Mouse (Mus musculus): ENCODE data around the gene Bckdha. TPM values are rescaled to one million over a fixed set of nuclear protein-coding genes. Genes with fewer than 3 reads are reported as not detected.

The Bckdha gene
- polyA plus RNA-seq, 1 experiment from 2014 or later = 55.5 TPM

GRCm38 (mm10) chr7:25607196-25607595 lies 51.6 kb downstream of the Bckdha start:
- Histone ChIP-seq H3K4me2 (ENCODE audit: low read length) (no peak overlapping the region), H3K27me3 (ENCODE audit: control insufficient read depth, insufficient read depth, low read length) (0 out of 2 replicates have a peak, but pooled peaks cover 4% of the 10 kb centered on the region), H3K9ac (ENCODE audit: low read length) (no peak overlapping the region), H3K4me1 (ENCODE audit: control insufficient read depth in 2 of 2, insufficient read depth in 2 of 2, low read length in 2 of 2) (no peaks in the 10 kb centered on the region), H3K4me3 (ENCODE audit: control insufficient read depth in 1 of 2, insufficient read depth in 1 of 2, low read depth in 1 of 2, low read length in 2 of 2) (no peak overlapping the region), H3K9me3 (ENCODE audit: control insufficient read depth, low read length) (no peaks in the 10 kb centered on the region), H3K27ac (replicated peaks in 1 of 2; ENCODE audit: control insufficient read depth in 1 of 2, insufficient read depth in 1 of 2, low read depth in 2 of 2, low read length in 2 of 2) (no peak overlapping the region), H3K36me3 (ENCODE audit: control insufficient read depth, insufficient read depth, low read length) (no peaks in the 10 kb centered on the region)
- 70% methylated on average over 2 of the region's 2 CpGs for WGBS
- ATAC-seq (ENCODE audit: insufficient number of reproducible peaks, insufficient read depth, low FRiP score, low read depth) = no peak

- Histone ChIP-seq H3K27ac (replicated peaks in 1 of 2; ENCODE audit: control insufficient read depth in 1 of 2, insufficient read depth in 1 of 2, low read depth in 2 of 2, low read length in 2 of 2) (no peak overlapping the region), H3K4me1 (ENCODE audit: control insufficient read depth in 2 of 2, insufficient read depth in 2 of 2, low read length in 2 of 2) (no peaks in the 10 kb centered on the region), H3K36me3 (ENCODE audit: control insufficient read depth, insufficient read depth, low read length) (no peaks in the 10 kb centered on the region), H3K9me3 (ENCODE audit: control insufficient read depth, low read length) (no peaks in the 10 kb centered on the region), H3K4me2 (ENCODE audit: low read length) (no peak overlapping the region), H3K9ac (ENCODE audit: low read length) (no peak overlapping the region), H3K27me3 (ENCODE audit: control insufficient read depth, insufficient read depth, low read length) (0 out of 2 replicates have a peak, but pooled peaks cover 4% of the 10 kb centered on the region), H3K4me3 (ENCODE audit: control insufficient read depth in 1 of 2, insufficient read depth in 1 of 2, low read depth in 1 of 2, low read length in 2 of 2) (no peak overlapping the region)
- 70% methylated on average over 4 of the region's 4 CpGs for WGBS
- no peak for ATAC-seq (ENCODE audit: insufficient number of reproducible peaks, insufficient read depth, low FRiP score, low read depth)
Observed at GRCm38 (mm10) chr7:25606625-25607063, 52.1 kb downstream of the Bckdha start.

GRCm38 (mm10) chr7:25601346-25601745 lies 57.4 kb downstream of the Bckdha start:
- H3K9ac ChIP-seq (ENCODE audit: low read length) = no peak overlapping the region
- no peaks in the 10 kb centered on the region for H3K27me3 ChIP-seq (ENCODE audit: control insufficient read depth, insufficient read depth, low read length)
- H3K4me3 ChIP-seq (ENCODE audit: control insufficient read depth in 1 of 2, insufficient read depth in 1 of 2, low read depth in 1 of 2, low read length in 2 of 2) = no peak overlapping the region
- ATAC-seq (ENCODE audit: insufficient number of reproducible peaks, insufficient read depth, low FRiP score, low read depth) = no peak
- H3K4me1 ChIP-seq (ENCODE audit: control insufficient read depth in 2 of 2, insufficient read depth in 2 of 2, low read length in 2 of 2) = no peaks in the 10 kb centered on the region
- H3K9me3 ChIP-seq (ENCODE audit: control insufficient read depth, low read length) = no peaks in the 10 kb centered on the region
- H3K4me2 ChIP-seq (ENCODE audit: low read length) = no peak overlapping the region
- no peaks in the 10 kb centered on the region for H3K36me3 ChIP-seq (ENCODE audit: control insufficient read depth, insufficient read depth, low read length)
- no peak overlapping the region for H3K27ac ChIP-seq (replicated peaks in 1 of 2; ENCODE audit: control insufficient read depth in 1 of 2, insufficient read depth in 1 of 2, low read depth in 2 of 2, low read length in 2 of 2)
- 80% methylated on average over 16 of the region's 16 CpGs for WGBS

GRCm38 (mm10) chr7:25600666-25601065 lies 58.1 kb downstream of the Bckdha start:
- 76% methylated on average over 11 of the region's 11 CpGs for WGBS
- H3K27me3 ChIP-seq (ENCODE audit: control insufficient read depth, insufficient read depth, low read length) = no peaks in the 10 kb centered on the region
- H3K27ac ChIP-seq (replicated peaks in 1 of 2; ENCODE audit: control insufficient read depth in 1 of 2, insufficient read depth in 1 of 2, low read depth in 2 of 2, low read length in 2 of 2) = no peak overlapping the region
- no peaks in the 10 kb centered on the region for H3K9me3 ChIP-seq (ENCODE audit: control insufficient read depth, low read length)
- H3K9ac ChIP-seq (ENCODE audit: low read length) = no peak overlapping the region
- H3K4me1 ChIP-seq (ENCODE audit: control insufficient read depth in 2 of 2, insufficient read depth in 2 of 2, low read length in 2 of 2) = no peaks in the 10 kb centered on the region
- H3K4me3 ChIP-seq (ENCODE audit: control insufficient read depth in 1 of 2, insufficient read depth in 1 of 2, low read depth in 1 of 2, low read length in 2 of 2) = no peak overlapping the region
- H3K4me2 ChIP-seq (ENCODE audit: low read length) = no peak overlapping the region
- no peaks in the 10 kb centered on the region for H3K36me3 ChIP-seq (ENCODE audit: control insufficient read depth, insufficient read depth, low read length)
- no peak for ATAC-seq (ENCODE audit: insufficient number of reproducible peaks, insufficient read depth, low FRiP score, low read depth)

GRCm38 (mm10) chr7:25599663-25600062 lies 59.1 kb downstream of the Bckdha start:
- no peaks in the 10 kb centered on the region for H3K27me3 ChIP-seq (ENCODE audit: control insufficient read depth, insufficient read depth, low read length)
- WGBS = 12% methylated on average over 10 of the region's 10 CpGs
- ATAC-seq (ENCODE audit: insufficient number of reproducible peaks, insufficient read depth, low FRiP score, low read depth) = no peak

GRCm38 (mm10) chr7:25593859-25594258 lies 64.9 kb downstream of the Bckdha start:
- no peak overlapping the region for H3K27ac ChIP-seq (replicated peaks in 1 of 2; ENCODE audit: control insufficient read depth in 1 of 2, insufficient read depth in 1 of 2, low read depth in 2 of 2, low read length in 2 of 2)
- no peaks in the 10 kb centered on the region for H3K36me3 ChIP-seq (ENCODE audit: control insufficient read depth, insufficient read depth, low read length)
- H3K4me1 ChIP-seq (ENCODE audit: control insufficient read depth in 2 of 2, insufficient read depth in 2 of 2, low read length in 2 of 2) = no peaks in the 10 kb centered on the region
- H3K4me3 ChIP-seq (ENCODE audit: control insufficient read depth in 1 of 2, insufficient read depth in 1 of 2, low read depth in 1 of 2, low read length in 2 of 2) = no peak overlapping the region
- H3K27me3 ChIP-seq (ENCODE audit: control insufficient read depth, insufficient read depth, low read length) = no peaks in the 10 kb centered on the region
- H3K4me2 ChIP-seq (ENCODE audit: low read length) = no peak overlapping the region
- 68% methylated on average over 3 of the region's 3 CpGs for WGBS
- ATAC-seq (ENCODE audit: insufficient number of reproducible peaks, insufficient read depth, low FRiP score, low read depth) = no peak
- H3K9me3 ChIP-seq (ENCODE audit: control insufficient read depth, low read length) = no peaks in the 10 kb centered on the region
- no peak overlapping the region for H3K9ac ChIP-seq (ENCODE audit: low read length)

More at GRCm38 (mm10) chr7:25599663-25600062, 59.1 kb downstream of the Bckdha start:
- Histone ChIP-seq H3K4me3 (ENCODE audit: control insufficient read depth in 1 of 2, insufficient read depth in 1 of 2, low read depth in 1 of 2, low read length in 2 of 2) (no peak overlapping the region), H3K4me2 (ENCODE audit: low read length) (no peak overlapping the region), H3K36me3 (ENCODE audit: control insufficient read depth, insufficient read depth, low read length) (no peaks in the 10 kb centered on the region), H3K4me1 (ENCODE audit: control insufficient read depth in 2 of 2, insufficient read depth in 2 of 2, low read length in 2 of 2) (no peaks in the 10 kb centered on the region), H3K9ac (ENCODE audit: low read length) (no peak overlapping the region), H3K27ac (replicated peaks in 1 of 2; ENCODE audit: control insufficient read depth in 1 of 2, insufficient read depth in 1 of 2, low read depth in 2 of 2, low read length in 2 of 2) (no peak overlapping the region), H3K9me3 (ENCODE audit: control insufficient read depth, low read length) (no peaks in the 10 kb centered on the region)

GRCm38 (mm10) chr7:25591226-25591625 lies 67.6 kb downstream of the Bckdha start:
- no peaks in the 10 kb centered on the region for H3K27me3 ChIP-seq (ENCODE audit: control insufficient read depth, insufficient read depth, low read length)
- no peak overlapping the region for H3K27ac ChIP-seq (replicated peaks in 1 of 2; ENCODE audit: control insufficient read depth in 1 of 2, insufficient read depth in 1 of 2, low read depth in 2 of 2, low read length in 2 of 2)
- no peak overlapping the region for H3K4me2 ChIP-seq (ENCODE audit: low read length)
- H3K9me3 ChIP-seq (ENCODE audit: control insufficient read depth, low read length) = no peaks in the 10 kb centered on the region
- H3K4me1 ChIP-seq (ENCODE audit: control insufficient read depth in 2 of 2, insufficient read depth in 2 of 2, low read length in 2 of 2) = no peaks in the 10 kb centered on the region
- no peaks in the 10 kb centered on the region for H3K36me3 ChIP-seq (ENCODE audit: control insufficient read depth, insufficient read depth, low read length)
- H3K9ac ChIP-seq (ENCODE audit: low read length) = no peak overlapping the region
- WGBS = 73% methylated on average over 2 of the region's 2 CpGs
- H3K4me3 ChIP-seq (ENCODE audit: control insufficient read depth in 1 of 2, insufficient read depth in 1 of 2, low read depth in 1 of 2, low read length in 2 of 2) = no peak overlapping the region
- no peak for ATAC-seq (ENCODE audit: insufficient number of reproducible peaks, insufficient read depth, low FRiP score, low read depth)

All from heart, embryonic 14.5 days (tissue).